Mouse (Mus musculus) liver, postnatal 0 days (tissue): ENCODE measurements around the gene Plekhf1. TPM values are rescaled to one million over a fixed set of nuclear protein-coding genes. Genes with fewer than 3 reads are reported as not detected.
A peak's percentile ranks its signal among the peaks of the same experiment; 100 is the strongest.

ENCODE experiments used
- ATAC-seq: fragments of 200-750 bp; cut with Nextera tagmentation; 2 replicates; pipeline ENCODE4 v1.8.0; 2017; ENCODE audit warnings: mild to moderate bottlenecking, moderate library complexity
- DNase-seq: peaks from one replicate; pipeline ENCODE4 v3.0.0-alpha.2; 2016
- H3K27ac ChIP-seq: fragments of 300-500 bp; sonication (generic); 2 replicates; pipeline ENCODE4 v1.5.1; 2014; ENCODE audit warnings: antibody characterized with exemption, moderate library complexity, mild to moderate bottlenecking, low read depth
- H3K27me3 ChIP-seq: fragments of 300-500 bp; sonication (generic); 2 replicates; pipeline ENCODE4 v1.6.1; 2014; ENCODE audit warnings: low read length, control low read depth, mixed read lengths; ENCODE audit not compliant: insufficient read depth
- H3K36me3 ChIP-seq: fragments of 300-500 bp; sonication (generic); replicated peaks from 2 replicates; pipeline ENCODE4 v1.6.1; 2014; ENCODE audit warnings: mild to moderate bottlenecking, control low read depth, low read length, moderate library complexity, mixed read lengths; ENCODE audit not compliant: insufficient read depth
- H3K4me1 ChIP-seq: fragments of 300-500 bp; sonication (generic); 2 replicates; pipeline ENCODE4 v1.6.1; 2014; ENCODE audit warnings: antibody characterized with exemption, mild to moderate bottlenecking, control low read depth; ENCODE audit not compliant: insufficient read depth
- H3K4me2 ChIP-seq: fragments of 300-500 bp; sonication (generic); 2 replicates; pipeline ENCODE4 v1.6.1; 2014; ENCODE audit warnings: low read depth, mild to moderate bottlenecking, low read length, moderate library complexity, mixed read lengths
- H3K4me3 ChIP-seq: fragments of 300-500 bp; sonication (generic); 2 replicates; pipeline ENCODE4 v1.5.1; 2014; ENCODE audit warnings: low read depth, low read length
- H3K9ac ChIP-seq: fragments of 300-500 bp; sonication (generic); replicated peaks from 2 replicates; pipeline ENCODE4 v1.6.1; 2014; ENCODE audit warnings: mild to moderate bottlenecking, moderate library complexity
- H3K9me3 ChIP-seq: fragments of 300-500 bp; sonication (generic); 2 replicates; pipeline ENCODE4 v1.6.1; 2016; ENCODE audit warnings: mild to moderate bottlenecking, control low read depth, low read length, mixed read lengths
- CTCF ChIP-seq: sonication (generic); IDR thresholded peaks from 2 replicates; pipeline ENCODE4 v1.5.1; 2016; ENCODE audit warnings: antibody characterized with exemption, low read depth
- EP300 ChIP-seq: IDR thresholded peaks from 2 replicates; pipeline ENCODE4 v1.6.1; 2016; ENCODE audit warnings: antibody characterized with exemption, low read depth, mild to moderate bottlenecking
- WGBS: fragments of 180-500 bp; shearing (Covaris S2); extraction: QIAGEN DNeasy Blood & Tissue Kit; methylation state at CpG from one replicate; pipeline ENCODE4 v1.1.7; 2014; ENCODE audit not compliant: insufficient replicate concordance; 5-methylcytosine and 5-hydroxymethylcytosine counted together
- polyA plus RNA-seq: library from polyadenylated mRNA; unstranded; fragments of >200 nt; fragmentation: Nextera tagmentation; extraction: Ambion mirVana; gene quantifications from 2 replicates; pipeline ENCODE4 v1.2.1, GENCODE M21; 2015

Gene Plekhf1
- polyA plus RNA-seq, 1 experiment from 2014 or later: 0.58 TPM

- H3K36me3 ChIP-seq: peaks cover 47% of the 10 kb centered on the region
- H3K9ac ChIP-seq: no peak overlapping the region
- no peaks in the 10 kb centered on the region for H3K4me1 ChIP-seq
- H3K4me3 ChIP-seq: no peak overlapping the region
- no peaks in the 10 kb centered on the region for H3K27me3 ChIP-seq
- DNase-seq (peak; percentile 25), ATAC-seq (no peak)
- H3K27ac ChIP-seq: no peak overlapping the region
- H3K9me3 ChIP-seq: no peaks in the 10 kb centered on the region
- WGBS: 75% methylated on average over 5 of the region's 5 CpGs
- TF ChIP-seq CTCF (no peak), EP300 (no peak)
- H3K4me2 ChIP-seq: no peak overlapping the region
Measured at GRCm38 (mm10) chr7:38262406-38262805, 34.6 kb upstream of the Plekhf1 start.

DNA sequence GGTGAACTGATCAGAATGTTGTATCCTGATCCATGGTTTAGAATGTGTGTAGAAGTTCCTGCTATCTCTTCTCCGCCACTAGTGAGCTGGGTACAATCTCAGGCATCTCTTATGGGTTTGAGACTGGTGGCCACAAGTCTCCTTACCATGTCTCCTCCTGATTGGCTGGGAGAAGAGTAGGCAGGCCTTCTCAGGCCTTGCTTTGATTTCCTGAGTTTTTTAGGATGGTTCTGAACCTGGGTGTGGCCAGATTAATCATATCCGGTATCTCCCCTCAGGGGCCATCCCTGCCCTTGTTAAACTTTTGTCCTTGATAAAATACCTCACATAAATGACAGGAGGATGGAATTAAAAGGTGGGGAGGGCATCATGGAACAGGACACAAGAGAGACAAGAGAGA is 31.8 kb upstream of the Plekhf1 start:
- Histone ChIP-seq H3K36me3 (peaks cover 27% of the 10 kb centered on the region), H3K4me3 (no peak overlapping the region), H3K27ac (no peak overlapping the region), H3K4me1 (no peaks in the 10 kb centered on the region), H3K4me2 (no peak overlapping the region), H3K27me3 (no peaks in the 10 kb centered on the region), H3K9me3 (no peaks in the 10 kb centered on the region), H3K9ac (no peak overlapping the region)
- no peak for TF ChIP-seq EP300
- DNase-seq: no peak
- ATAC-seq: no peak
- 76% methylated on average over 2 of the region's 2 CpGs for WGBS

DNA sequence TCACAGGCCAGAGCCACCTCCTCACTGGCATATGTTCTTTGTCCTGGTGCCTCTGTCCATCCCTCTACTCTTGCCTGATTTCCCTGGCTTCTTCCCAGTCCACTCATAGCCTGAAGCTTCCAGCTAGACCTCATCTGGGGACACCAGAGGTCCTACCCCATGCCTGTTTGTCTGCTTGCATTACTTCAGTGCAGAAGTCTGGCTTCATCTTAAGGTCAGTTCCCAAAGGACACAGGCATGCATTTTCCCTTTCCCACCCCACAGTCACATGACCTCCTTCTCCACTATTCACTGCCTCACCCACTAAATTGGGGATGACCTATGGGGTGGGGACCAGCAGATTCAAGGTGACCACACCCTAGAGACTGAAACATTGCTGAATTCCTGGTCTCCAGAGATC is 25.6 kb upstream of the Plekhf1 start:
- ATAC-seq (no peak), DNase-seq (no peak)
- H3K4me1 ChIP-seq: no peaks in the 10 kb centered on the region
- H3K9ac ChIP-seq: no peak overlapping the region
- no peak overlapping the region for H3K4me3 ChIP-seq
- no peaks in the 10 kb centered on the region for H3K9me3 ChIP-seq
- no peak for TF ChIP-seq CTCF
- no peak for TF ChIP-seq EP300
- H3K27me3 ChIP-seq: no peaks in the 10 kb centered on the region
- no peaks in the 10 kb centered on the region for H3K36me3 ChIP-seq
- no peak overlapping the region for H3K27ac ChIP-seq
- H3K4me2 ChIP-seq: no peak overlapping the region

DNA sequence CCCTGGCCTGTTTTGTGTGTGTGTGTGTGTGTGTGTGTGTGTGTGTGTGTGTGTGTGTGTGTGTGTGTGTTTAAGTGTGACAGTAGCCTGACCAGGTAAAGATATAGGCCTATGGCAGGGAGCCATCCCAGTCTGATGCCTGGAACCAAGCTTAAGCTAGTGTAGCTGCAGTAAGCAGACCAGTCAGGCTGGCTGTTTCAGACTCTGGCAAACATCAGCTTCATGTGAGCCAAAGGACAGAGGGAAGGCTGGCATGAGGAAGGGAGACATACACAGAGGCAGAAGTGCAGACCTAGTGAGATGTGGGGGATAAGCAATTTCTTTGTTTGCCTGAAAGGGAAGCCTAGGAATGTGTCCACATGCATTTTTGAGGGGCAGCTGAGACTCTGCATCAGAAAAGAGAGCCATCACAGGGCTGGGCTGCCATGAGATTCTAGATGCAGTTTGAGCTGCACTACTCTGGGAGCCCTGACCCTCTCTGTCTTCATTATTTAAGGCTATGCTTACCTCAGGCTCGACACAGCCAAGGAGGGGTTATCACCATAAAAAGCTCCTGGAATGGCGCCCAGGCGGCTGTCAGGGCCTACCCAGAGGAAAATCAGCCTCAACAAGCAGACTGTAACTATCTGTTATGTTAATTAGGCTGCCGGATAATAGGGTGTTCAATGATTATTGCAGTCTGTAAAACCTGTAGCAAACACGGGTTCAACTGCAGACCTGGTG is 23.8 kb upstream of the Plekhf1 start:
- Histone ChIP-seq H3K36me3 (no peaks in the 10 kb centered on the region), H3K4me3 (no peak overlapping the region), H3K4me2 (no peak overlapping the region), H3K27ac (no peak overlapping the region), H3K4me1 (no peaks in the 10 kb centered on the region), H3K9me3 (no peaks in the 10 kb centered on the region), H3K9ac (no peak overlapping the region), H3K27me3 (no peaks in the 10 kb centered on the region)
- no peak for TF ChIP-seq CTCF
- no peak for TF ChIP-seq EP300
- ATAC-seq: no peak
- no peak for DNase-seq
- WGBS: 49% methylated on average over 5 of the region's 5 CpGs

- no peak for ATAC-seq
- no peak for DNase-seq
- Histone ChIP-seq H3K27me3 (no peaks in the 10 kb centered on the region), H3K27ac (no peak overlapping the region), H3K4me3 (no peak overlapping the region), H3K9ac (no peak overlapping the region), H3K9me3 (no peaks in the 10 kb centered on the region), H3K36me3 (no peaks in the 10 kb centered on the region), H3K4me1 (no peaks in the 10 kb centered on the region), H3K4me2 (no peak overlapping the region)
- TF ChIP-seq CTCF (no peak), EP300 (no peak)
- WGBS: 75% methylated on average over 4 of the region's 4 CpGs
Measured at GRCm38 (mm10) chr7:38242417-38242816, 14.6 kb upstream of the Plekhf1 start.

- no peak overlapping the region for H3K4me2 ChIP-seq
- no peak overlapping the region for H3K27ac ChIP-seq
- ATAC-seq (peak; percentile 40; the same call in 1 of the 2 replicates), DNase-seq (no peak)
- no peaks in the 10 kb centered on the region for H3K27me3 ChIP-seq
- no peak overlapping the region for H3K4me3 ChIP-seq
- no peaks in the 10 kb centered on the region for H3K9me3 ChIP-seq
- no peaks in the 10 kb centered on the region for H3K36me3 ChIP-seq
- H3K4me1 ChIP-seq: no peaks in the 10 kb centered on the region
- TF ChIP-seq EP300: no peak
- no peak for TF ChIP-seq CTCF
- no peak overlapping the region for H3K9ac ChIP-seq
Measured at GRCm38 (mm10) chr7:38237140-38237539, 9.3 kb upstream of the Plekhf1 start.
